In genomic region chr16:23088491-23088890, GRCm38 (mm10) we compare ENCODE assay signal across 18 mouse cellular contexts. TPM values are rescaled to one million over a fixed set of nuclear protein-coding genes. Genes with fewer than 3 reads are reported as not detected.
A peak's percentile ranks its signal among the peaks of the same experiment; 100 is the strongest.
DNase-seq lines count a peak whose midpoint lies in the region; ATAC-seq and TF ChIP-seq lines count a peak whose summit lies in the region.
"Not testable (repeated sequence)": the region's sequence is repeated elsewhere in the genome, so short reads cannot be mapped to it uniquely, and the experiment has no call there.
"Had no signal": no experiment of that assay in that cellular context is flagged by ENCODE, and none has a peak within 500 bp of the region (broad histone marks: within the 10 kb centered on the region; RNA-seq: fewer than 3 reads in every experiment).

No protein-coding gene starts in this region.

- not testable (repeated sequence) for H3K4me3 ChIP-seq in heart, adult 2 months; kidney, adult 2 months (ENCODE audit: insufficient read depth, low read depth, low read length); liver, postnatal 0 days (ENCODE audit: low read depth, low read length)

- H3K27me3 ChIP-seq in heart, adult 2 months (ENCODE audit: control insufficient read depth, insufficient read depth, low read length); kidney, adult 2 months (replicated peaks; ENCODE audit: control insufficient read depth, insufficient read depth, low read length); liver, postnatal 0 days (ENCODE audit: insufficient read depth, low read length): not testable (repeated sequence)

- DNase-seq in 3T3-L1 (ENCODE audit: low read depth, low spot score) (peak; percentile 16), ES-CJ7 (ENCODE audit: low read depth, low spot score) (peak; percentile 62), ZHBTc4 (ENCODE audit: low read depth, low spot score) (peak; percentile 61)
- not testable (repeated sequence) for DNase-seq in heart, adult 2 months; liver, postnatal 0 days
- DNase-seq in kidney, adult 2 months: peak; percentile 10
- DNase-seq in naive thymus-derived CD4-positive, alpha-beta T cell, adult 2 months (ENCODE audit: low read depth): peak; percentile 39

- not testable (repeated sequence) for H3K4me2 ChIP-seq in liver, postnatal 0 days (ENCODE audit: low read depth, low read length)

- H3K79me2 ChIP-seq in heart, adult 2 months (replicated peaks; ENCODE audit: control insufficient read depth, insufficient read depth, low read length): not testable (repeated sequence)

- not testable (repeated sequence) for H3K4me1 ChIP-seq in heart, adult 2 months (ENCODE audit: control insufficient read depth, insufficient read depth, low read length); kidney, adult 2 months (ENCODE audit: control insufficient read depth, insufficient read depth, low read length); liver, postnatal 0 days (ENCODE audit: insufficient read depth)

- intact Hi-C loops in heart, adult 2 months (cut with DNase I): loop anchor here (1.0 kb wide), 1 partner anchor 45 kb away; no protein-coding TSS in a partner anchor

- not testable (repeated sequence) for H3K27ac ChIP-seq in heart, adult 2 months; kidney, adult 2 months (ENCODE audit: insufficient read depth, low read depth, low read length); liver, postnatal 0 days (ENCODE audit: low read depth)

- not testable (repeated sequence) for H3K9me3 ChIP-seq in liver, postnatal 0 days (ENCODE audit: low read length)

- not testable (repeated sequence) for TF ChIP-seq EP300 in heart, adult 2 months (IDR thresholded peaks at IDR 0.05; ENCODE audit: insufficient read depth, low read depth, low read length); liver, postnatal 0 days (IDR thresholded peaks at IDR 0.05; ENCODE audit: low read depth)

- 88% methylated on average over 1 of the region's 1 CpGs for WGBS in heart, adult 2 months
- 61% methylated on average over 1 of the region's 1 CpGs for WGBS in kidney, adult 2 months
- WGBS in liver, postnatal 0 days (ENCODE audit: insufficient replicate concordance): 79% methylated on average over 1 of the region's 1 CpGs

- TF ChIP-seq POLR2A in heart, adult 2 months (IDR thresholded peaks at IDR 0.05; ENCODE audit: insufficient read depth, low read depth, low read length); kidney, adult 2 months (IDR thresholded peaks at IDR 0.05; ENCODE audit: low read depth, low read length): not testable (repeated sequence)

- ATAC-seq in liver, postnatal 0 days: not testable (repeated sequence)

- not testable (repeated sequence) for H3K36me3 ChIP-seq in heart, adult 2 months (ENCODE audit: control insufficient read depth, insufficient read depth, low read length); kidney, adult 2 months (ENCODE audit: control insufficient read depth, insufficient read depth, low read length); liver, postnatal 0 days (replicated peaks; ENCODE audit: insufficient read depth, low read length)

- not testable (repeated sequence) for H3K9ac ChIP-seq in heart, adult 2 months (ENCODE audit: low read depth, low read length); liver, postnatal 0 days (replicated peaks)

- TF ChIP-seq CTCF in heart, adult 2 months (IDR thresholded peaks at IDR 0.05): peak; percentile 55
- 0 out of 2 replicates have a peak, but pooled peaks have one; percentile 12 for TF ChIP-seq CTCF in kidney, adult 2 months (conservative IDR thresholded peaks at IDR 0.05; ENCODE audit: insufficient read depth, insufficient read length, low read depth, low read length)
- peak; percentile 44 for TF ChIP-seq CTCF in liver, postnatal 0 days (IDR thresholded peaks at IDR 0.05; ENCODE audit: low read depth)

RNA-seq across cellular contexts. Expression of gene Eif4a2, which starts 18.8 kb away (rescaled TPM):
- 100 to 1,000 TPM; 337 to 385 TPM for total RNA-seq in heart, adult 2 months (2021)
- polyA plus RNA-seq in heart, adult 2 months (2012; rRNA removed): 128 and 287 TPM in 2 replicates
- 111 and 143 TPM in 2 replicates for polyA plus RNA-seq in kidney, adult 2 months (2012; rRNA removed)
- 49.1 and 52.5 TPM in 2 replicates for polyA plus RNA-seq in liver, postnatal 0 days (2015; fragmentation: Nextera tagmentation; extraction: Ambion mirVana)

RNA-seq across cellular contexts. Expression of gene Kng1, which starts 30.8 kb away (rescaled TPM):
- not detected for total RNA-seq in heart, adult 2 months (2021)
- polyA plus RNA-seq in heart, adult 2 months (2012; rRNA removed): 0.50 TPM in 1 of 2 replicates, not detected in the other
- 0.41 and 0.43 TPM in 2 replicates for polyA plus RNA-seq in kidney, adult 2 months (2012; rRNA removed)
- polyA plus RNA-seq in liver, postnatal 0 days (2015; fragmentation: Nextera tagmentation; extraction: Ambion mirVana): 5,182 and 5,316 TPM in 2 replicates
- total RNA-seq: common myeloid progenitor, adult 5-6 weeks; heart, adult 8-10 months; heart, postnatal 36 days had no signal
- polyA plus RNA-seq: embryonic facial prominence, embryonic 11.5 days; forebrain, embryonic 10.5 days; forebrain, embryonic 14.5 days; hindbrain, embryonic 11.5 days; inflammation-experienced regulatory T-cells, adult 6 months had no signal

RNA-seq across cellular contexts. Expression of gene Rfc4, which starts 39.0 kb away (rescaled TPM):
- total RNA-seq in heart, adult 2 months (2021): 1 to 10 TPM; 6.2 to 7.3 TPM
- 1.5 and 1.6 TPM in 2 replicates for polyA plus RNA-seq in heart, adult 2 months (2012; rRNA removed)
- 0.38 and 0.48 TPM in 2 replicates for polyA plus RNA-seq in kidney, adult 2 months (2012; rRNA removed)
- 54.3 and 59.4 TPM in 2 replicates for polyA plus RNA-seq in liver, postnatal 0 days (2015; fragmentation: Nextera tagmentation; extraction: Ambion mirVana)

RNA-seq across cellular contexts. Expression of gene Adipoq, which starts 57.8 kb away (rescaled TPM):
- 10 to 100 TPM in 1 of 2 experiments, 1 to 10 TPM in 1; 5.9 to 13.6 TPM for total RNA-seq in heart, adult 2 months (2021)
- polyA plus RNA-seq in heart, adult 2 months (2012; rRNA removed): 26.4 and 52.5 TPM in 2 replicates
- polyA plus RNA-seq in kidney, adult 2 months (2012; rRNA removed): 68.9 and 86.8 TPM in 2 replicates
- not detected in 2 replicates for polyA plus RNA-seq in liver, postnatal 0 days (2015; fragmentation: Nextera tagmentation; extraction: Ambion mirVana)
- total RNA-seq: common myeloid progenitor, adult 5-6 weeks had no signal
- polyA plus RNA-seq: embryonic facial prominence, embryonic 11.5 days; erythroblast, embryonic 14.5 days; forebrain, embryonic 10.5 days; forebrain, embryonic 14.5 days; heart, embryonic 16.5 days; hindbrain, embryonic 11.5 days; hindbrain, embryonic 15.5 days had no signal

RNA-seq across cellular contexts. Expression of gene Kng2, which starts 59.2 kb away (rescaled TPM):
- total RNA-seq in heart, adult 2 months (2021): under 1 TPM in 1 of 2 experiments, not detected in 1; 0.21 TPM
- polyA plus RNA-seq in heart, adult 2 months (2012; rRNA removed): 0.37 and 0.47 TPM in 2 replicates
- polyA plus RNA-seq in kidney, adult 2 months (2012; rRNA removed): 173 and 180 TPM in 2 replicates
- polyA plus RNA-seq in liver, postnatal 0 days (2015; fragmentation: Nextera tagmentation; extraction: Ambion mirVana): 348 and 384 TPM in 2 replicates
- total RNA-seq: common myeloid progenitor, adult 5-6 weeks; heart, adult 8-10 months; heart, postnatal 36 days had no signal
- polyA plus RNA-seq: embryonic facial prominence, embryonic 11.5 days; erythroblast, embryonic 14.5 days; forebrain, embryonic 10.5 days; hindbrain, embryonic 11.5 days; hindbrain, embryonic 15.5 days; inflammation-experienced regulatory T-cells, adult 6 months had no signal

Comparison
In these comparisons a context has a peak if more than half of its experiments do, and no peak if none do; other contexts are left out.
1. RNA of gene Kng1, which starts 30.8 kb away (polyA plus RNA-seq): 5,182 to 5,316 TPM in liver, postnatal 0 days; 0.41 to 0.43 TPM in kidney, adult 2 months and 0.50 TPM in heart, adult 2 months; every median in the first group is over 1,000 times any median in the second.
2. RNA of gene Rfc4, which starts 39.0 kb away (polyA plus RNA-seq): 54.3 to 59.4 TPM in liver, postnatal 0 days; 1.5 to 1.6 TPM in heart, adult 2 months and 0.38 to 0.48 TPM in kidney, adult 2 months; every median in the first group is over 10 times any median in the second.
3. Peak in every context shown above with its lines, with median percentiles within 50 percentile points of each other: CTCF ChIP-seq.